Mouse (Mus musculus): ENCODE results near the gene Rnpc3. TPM values are rescaled to one million over a fixed set of nuclear protein-coding genes. Genes with fewer than 3 reads are reported as not detected.

Gene Rnpc3
- polyA plus RNA-seq, 1 experiment from 2014 or later, result 30.9 TPM

DNA sequence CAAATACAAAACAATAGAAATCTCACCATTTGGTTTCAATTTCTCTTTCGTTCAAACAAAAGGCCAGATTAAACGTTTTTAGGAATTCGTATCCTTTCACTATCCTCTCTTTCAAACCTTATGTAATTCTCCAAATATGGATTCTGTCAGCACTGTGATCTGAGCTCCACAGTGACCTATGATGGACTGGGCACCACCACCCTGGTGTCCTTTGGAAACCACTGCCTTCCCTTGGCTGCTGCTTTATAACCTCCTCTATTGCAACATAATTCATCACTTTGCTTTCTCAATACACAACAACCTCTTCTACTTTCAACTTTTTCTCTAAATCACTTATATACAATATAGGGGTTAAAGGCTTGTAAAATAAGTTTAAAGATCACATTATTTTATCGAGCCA lies 55.4 kb downstream of the Rnpc3 start:
- H3K9ac ChIP-seq (replicated peaks; ENCODE audit: low read length), result no peak overlapping the region
- no peak overlapping the region; the same call in 1 of the 2 replicates for H3K4me2 ChIP-seq (replicated peaks; ENCODE audit: low read depth, low read length)
- no peak overlapping the region for H3K4me3 ChIP-seq (ENCODE audit: low read length)
- H3K9me3 ChIP-seq (ENCODE audit: low read length), result no peaks in the 10 kb centered on the region
- no peaks in the 10 kb centered on the region for H3K4me1 ChIP-seq (ENCODE audit: insufficient read depth, low read length)
- H3K27me3 ChIP-seq (ENCODE audit: insufficient read depth, low read length), result no peaks in the 10 kb centered on the region
- no peak overlapping the region for H3K27ac ChIP-seq (ENCODE audit: low read length)
- H3K36me3 ChIP-seq (ENCODE audit: insufficient read depth, low read length), result no peaks in the 10 kb centered on the region
- ATAC-seq (ENCODE audit: low FRiP score, low TSS enrichment), result no peak
- WGBS, result 60% methylated on average over 4 of the region's 4 CpGs

DNA sequence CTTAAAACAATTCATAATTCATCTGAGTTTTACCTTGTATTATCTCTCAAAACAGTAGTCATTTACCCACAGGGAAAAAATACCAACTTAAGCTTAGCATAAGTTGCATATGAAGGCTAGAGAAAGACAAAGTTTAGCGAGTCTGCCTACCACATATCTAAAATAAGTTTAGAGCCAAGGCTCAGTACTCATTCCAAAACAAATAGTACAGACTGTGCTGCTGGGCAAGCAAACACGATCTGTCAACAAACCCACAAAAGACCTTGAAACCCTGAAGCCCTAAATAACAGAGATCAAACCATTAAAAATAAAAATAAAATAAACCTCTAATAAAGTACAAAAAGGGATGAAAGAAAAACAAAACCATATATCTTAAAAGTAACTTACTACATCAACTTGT lies 55.8 kb downstream of the Rnpc3 start:
- WGBS, result 44% methylated on average over 2 of the region's 2 CpGs
- H3K4me1 ChIP-seq (ENCODE audit: insufficient read depth, low read length), result no peaks in the 10 kb centered on the region
- H3K4me2 ChIP-seq (replicated peaks; ENCODE audit: low read depth, low read length), result no peak overlapping the region
- ATAC-seq (ENCODE audit: low FRiP score, low TSS enrichment), result no peak
- H3K36me3 ChIP-seq (ENCODE audit: insufficient read depth, low read length), result no peaks in the 10 kb centered on the region
- H3K9me3 ChIP-seq (ENCODE audit: low read length), result no peaks in the 10 kb centered on the region
- H3K4me3 ChIP-seq (ENCODE audit: low read length), result no peak overlapping the region
- H3K27ac ChIP-seq (ENCODE audit: low read length), result no peak overlapping the region
- no peaks in the 10 kb centered on the region for H3K27me3 ChIP-seq (ENCODE audit: insufficient read depth, low read length)
- H3K9ac ChIP-seq (replicated peaks; ENCODE audit: low read length), result no peak overlapping the region

DNA sequence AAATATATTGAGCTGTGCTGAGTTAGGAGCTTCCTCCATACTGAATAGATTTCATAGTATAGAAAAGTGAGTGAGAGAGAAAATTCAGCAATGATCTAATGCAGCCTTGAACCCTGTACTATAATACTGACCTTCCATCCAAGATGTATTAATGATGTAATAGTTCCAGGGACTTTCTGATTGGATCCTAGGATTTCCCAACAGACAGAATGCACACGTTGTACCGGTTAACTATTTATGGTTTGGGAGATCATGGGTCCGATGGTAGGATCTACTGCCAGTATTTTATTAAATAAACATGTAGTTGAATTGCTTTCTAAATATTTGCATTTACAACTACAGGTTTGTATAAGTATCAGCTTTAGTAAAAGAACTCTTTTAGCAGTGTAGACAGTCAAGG lies 57.8 kb downstream of the Rnpc3 start:
- Histone ChIP-seq H3K4me1 (ENCODE audit: insufficient read depth, low read length) (no peaks in the 10 kb centered on the region), H3K4me2 (replicated peaks; ENCODE audit: low read depth, low read length) (no peak overlapping the region), H3K9ac (replicated peaks; ENCODE audit: low read length) (no peak overlapping the region), H3K27me3 (ENCODE audit: insufficient read depth, low read length) (no peaks in the 10 kb centered on the region), H3K4me3 (ENCODE audit: low read length) (no peak overlapping the region), H3K27ac (ENCODE audit: low read length) (no peak overlapping the region), H3K9me3 (ENCODE audit: low read length) (peaks cover 3% of the 10 kb centered on the region; the same call in 1 of the 2 replicates), H3K36me3 (ENCODE audit: insufficient read depth, low read length) (no peaks in the 10 kb centered on the region)
- WGBS, result 74% methylated on average over 3 of the region's 3 CpGs
- no peak for ATAC-seq (ENCODE audit: low FRiP score, low TSS enrichment)

Other genes with a start within 250 kb of the Rnpc3 start
- gene Amy2a1, start 97.7 kb downstream of the Rnpc3 start, polyA plus RNA-seq (2015; fragmentation: Nextera tagmentation; extraction: Ambion mirVana), result 0.45 TPM in 1 of 2 replicates, not detected in the other
- 1.1 and 1.2 TPM in 2 replicates for gene Amy1, start 23.4 kb downstream of the Rnpc3 start, polyA plus RNA-seq (2015; fragmentation: Nextera tagmentation; extraction: Ambion mirVana)

All from kidney, embryonic 16.5 days (tissue).